Mouse (Mus musculus) liver, adult 2 months (tissue): ENCODE results near the gene Rnls. TPM values are rescaled to one million over a fixed set of nuclear protein-coding genes. Genes with fewer than 3 reads are reported as not detected.

ENCODE experiments used
- DNase-seq: peaks from one replicate; pipeline ENCODE4 v3.0.0-alpha.2; 2011; ENCODE audit warnings: low read depth, low spot score; ENCODE audit errors: extremely low read depth
- H3K27ac ChIP-seq: fragments of 200-500 bp; replicated peaks from 2 replicates; pipeline ENCODE4 v1.5.1; 2012; ENCODE audit warnings: low read depth, mild to moderate bottlenecking, control low read depth, inconsistent platforms, low read length; ENCODE audit not compliant: insufficient read depth
- H3K27me3 ChIP-seq: fragments of 200-500 bp; 2 replicates; pipeline ENCODE4 v1.6.1; 2012; ENCODE audit warnings: mild to moderate bottlenecking, moderate library complexity, low read length, inconsistent platforms; ENCODE audit not compliant: control insufficient read depth, insufficient read depth
- H3K36me3 ChIP-seq: fragments of 200-500 bp; 2 replicates; pipeline ENCODE4 v1.6.1; 2012; ENCODE audit warnings: low read length, inconsistent platforms; ENCODE audit not compliant: control insufficient read depth, insufficient read depth
- H3K4me1 ChIP-seq: fragments of 200-500 bp; 2 replicates; pipeline ENCODE4 v1.6.1; 2011; ENCODE audit warnings: low read length; ENCODE audit not compliant: control insufficient read depth, insufficient read depth
- H3K4me3 ChIP-seq: fragments of 200-500 bp; 2 replicates; pipeline ENCODE4 v1.5.1; 2011; ENCODE audit warnings: low read depth, mild to moderate bottlenecking, control low read depth, low read length, moderate library complexity; ENCODE audit not compliant: insufficient read depth
- H3K79me2 ChIP-seq: fragments of 200-500 bp; 2 replicates; pipeline ENCODE4 v1.6.1; 2012; ENCODE audit warnings: inconsistent platforms, mild to moderate bottlenecking, low read length, moderate library complexity; ENCODE audit not compliant: control insufficient read depth, insufficient read depth
- H3K9ac ChIP-seq: fragments of 200-500 bp; 2 replicates; pipeline ENCODE4 v1.6.1; 2012; ENCODE audit warnings: low read depth, mild to moderate bottlenecking, control low read depth, inconsistent platforms, low read length
- CTCF ChIP-seq: fragments of 200-500 bp; IDR thresholded peaks from 2 replicates; pipeline ENCODE4 v1.5.1; 2011; ENCODE audit warnings: low read depth, low read length, control low read depth
- POLR2A ChIP-seq: fragments of 200-500 bp; IDR thresholded peaks from 2 replicates; pipeline ENCODE4 v1.6.1; 2011; ENCODE audit warnings: low read length, control low read depth; ENCODE audit not compliant: insufficient read depth; ENCODE audit errors: extremely low read depth
- whole genome bisulfite sequencing: fragments of 180-500 bp; shearing (Covaris S2); methylation state at CpG from one replicate; pipeline ENCODE4 v1.1.7; 2018; 5-methylcytosine and 5-hydroxymethylcytosine counted together
- polyA plus RNA-seq: library from polyadenylated mRNA; depleted of rRNA; stranded (reverse); fragments of >200 nt; gene quantifications from 2 replicates; pipeline ENCODE4 v1.2.3, GENCODE M21; 2012
- total RNA-seq: library from RNA; depleted of rRNA; stranded (reverse); fragments of >200 nt; gene quantifications from 2 replicates; pipeline ENCODE4 v1.2.3, GENCODE M21; 2014

Gene Rnls
- total and polyA plus RNA-seq, 2 experiments = 0.50 to 0.92 TPM

- 93% methylated on average over 1 of the region's 1 CpGs for WGBS
- H3K79me2 ChIP-seq = no peaks in the 10 kb centered on the region
Observed at GRCm38 (mm10) chr19:33159192-33159591, 232.9 kb downstream of the Rnls start.

DNA sequence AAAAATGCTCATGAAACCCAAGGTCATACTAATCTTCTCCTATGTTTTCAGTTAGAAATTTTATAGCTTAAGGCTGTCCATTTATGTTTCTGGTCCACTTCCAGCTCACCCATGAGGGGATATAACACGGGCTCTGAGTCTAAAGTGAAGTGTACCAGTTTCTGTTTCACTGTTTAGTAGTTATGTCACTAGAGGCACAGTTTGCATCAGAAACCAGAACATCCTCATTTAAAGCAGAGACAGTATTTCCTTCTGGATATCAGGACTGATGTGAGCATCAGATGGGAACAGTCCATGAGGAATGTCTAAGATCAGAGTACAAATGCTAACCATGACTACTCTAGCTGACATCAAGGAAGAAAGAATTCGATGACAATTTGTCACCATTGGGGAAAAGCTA lies 233.9 kb downstream of the Rnls start:
- Histone ChIP-seq H3K4me1 (no peaks in the 10 kb centered on the region), H3K9ac (no peak overlapping the region), H3K4me3 (no peak overlapping the region), H3K79me2 (no peaks in the 10 kb centered on the region), H3K27me3 (no peaks in the 10 kb centered on the region), H3K27ac (no peak overlapping the region), H3K36me3 (no peaks in the 10 kb centered on the region)
- TF ChIP-seq CTCF (no peak), POLR2A (no peak)
- DNase-seq = no peak
- WGBS = 84% methylated on average over 2 of the region's 2 CpGs

More at GRCm38 (mm10) chr19:33159192-33159591, 232.9 kb downstream of the Rnls start:
- no peak overlapping the region for H3K9ac ChIP-seq
- H3K4me1 ChIP-seq = no peaks in the 10 kb centered on the region
- H3K4me3 ChIP-seq = no peak overlapping the region
- no peak for DNase-seq
- H3K27me3 ChIP-seq = no peaks in the 10 kb centered on the region
- no peak overlapping the region for H3K27ac ChIP-seq
- no peaks in the 10 kb centered on the region for H3K36me3 ChIP-seq
- TF ChIP-seq POLR2A (no peak), CTCF (no peak)

- no peaks in the 10 kb centered on the region for H3K79me2 ChIP-seq
- no peak for DNase-seq
- no peaks in the 10 kb centered on the region for H3K36me3 ChIP-seq
- no peak for TF ChIP-seq CTCF
- TF ChIP-seq POLR2A = no peak
- no peak overlapping the region for H3K9ac ChIP-seq
- no peak overlapping the region for H3K4me3 ChIP-seq
- 91% methylated on average over 3 of the region's 3 CpGs for WGBS
- H3K27me3 ChIP-seq = no peaks in the 10 kb centered on the region
- peaks cover 2% of the 10 kb centered on the region; the same call in 1 of the 2 replicates for H3K4me1 ChIP-seq
- H3K27ac ChIP-seq = no peak overlapping the region
Observed at GRCm38 (mm10) chr19:33148411-33148810, 243.7 kb downstream of the Rnls start.

DNA sequence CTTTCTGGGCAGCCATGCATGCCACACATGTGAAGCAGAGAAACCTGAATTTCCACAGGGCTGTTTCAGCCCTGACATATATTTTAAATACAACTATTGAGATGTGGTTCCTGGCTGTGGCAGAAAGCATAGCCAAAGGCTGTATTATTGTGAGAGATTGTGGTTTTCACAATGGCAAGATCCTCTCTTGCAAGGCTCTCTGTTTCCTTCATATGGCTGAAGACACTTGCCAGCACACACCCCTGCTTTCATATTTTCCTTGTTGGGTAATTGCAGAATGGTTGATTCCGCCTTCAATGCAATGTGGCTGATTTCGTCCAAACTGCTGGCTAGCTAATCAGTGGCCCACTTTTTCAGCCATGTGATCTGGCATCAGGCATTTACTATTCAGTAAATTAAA lies 248.9 kb downstream of the Rnls start:
- Histone ChIP-seq H3K4me1 (no peaks in the 10 kb centered on the region), H3K27ac (no peak overlapping the region), H3K9ac (no peak overlapping the region), H3K36me3 (no peaks in the 10 kb centered on the region), H3K4me3 (no peak overlapping the region), H3K27me3 (no peaks in the 10 kb centered on the region), H3K79me2 (no peaks in the 10 kb centered on the region)
- 87% methylated on average over 2 of the region's 2 CpGs for WGBS
- no peak for DNase-seq
- TF ChIP-seq POLR2A (no peak), CTCF (no peak)

- no peaks in the 10 kb centered on the region for H3K4me1 ChIP-seq
- WGBS = 78% methylated on average over 5 of the region's 5 CpGs
- no peak for DNase-seq
- H3K27ac ChIP-seq = no peak overlapping the region
- no peak overlapping the region for H3K4me3 ChIP-seq
- no peak overlapping the region for H3K9ac ChIP-seq
- H3K36me3 ChIP-seq = no peaks in the 10 kb centered on the region
- TF ChIP-seq CTCF (no peak), POLR2A (no peak)
- H3K79me2 ChIP-seq = no peaks in the 10 kb centered on the region
- H3K27me3 ChIP-seq = no peaks in the 10 kb centered on the region
Observed at GRCm38 (mm10) chr19:33137316-33137715, 254.8 kb downstream of the Rnls start.

DNA sequence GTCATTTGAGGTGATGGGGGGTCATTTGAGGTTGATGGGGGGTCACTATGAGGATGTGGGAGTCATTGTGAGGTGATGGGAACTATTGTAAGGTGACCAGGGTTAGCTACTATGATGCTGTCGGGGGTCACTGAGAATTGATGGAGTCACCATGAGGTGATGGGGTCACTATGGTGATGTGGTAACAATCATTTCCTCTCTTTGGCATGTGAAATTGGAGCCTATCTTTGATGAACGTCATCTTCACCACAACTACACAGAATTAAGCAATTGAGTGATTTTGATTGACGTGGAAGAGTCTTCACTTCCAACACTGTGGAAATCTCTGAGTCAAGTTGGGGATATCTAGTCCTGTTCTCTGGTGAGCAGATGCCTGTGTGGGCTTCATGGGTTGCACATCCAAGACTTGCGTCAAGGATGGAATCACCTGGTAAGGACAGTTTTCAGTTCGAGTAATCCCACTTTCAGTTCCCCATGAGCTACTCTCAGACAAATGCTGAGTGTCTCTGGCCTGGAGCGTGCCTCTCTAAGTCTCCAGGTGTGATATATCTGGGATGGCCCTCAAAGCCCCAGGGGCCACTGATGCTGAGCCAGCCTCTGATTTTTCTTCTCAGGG lies 269.4 kb downstream of the Rnls start:
- WGBS = 82% methylated on average over 6 of the region's 6 CpGs
- H3K4me3 ChIP-seq = no peak overlapping the region
- no peak for TF ChIP-seq CTCF
- no peak for TF ChIP-seq POLR2A

More for the DNA sequence above, 269.4 kb downstream of the Rnls start:
- no peaks in the 10 kb centered on the region for H3K36me3 ChIP-seq
- DNase-seq = no peak
- H3K27me3 ChIP-seq = no peaks in the 10 kb centered on the region
- H3K27ac ChIP-seq = no peak overlapping the region
- no peaks in the 10 kb centered on the region for H3K4me1 ChIP-seq
- H3K9ac ChIP-seq = no peak overlapping the region
- no peaks in the 10 kb centered on the region for H3K79me2 ChIP-seq
